Mouse (Mus musculus): ENCODE data around the gene Wdfy4. TPM values are rescaled to one million over a fixed set of nuclear protein-coding genes. Genes with fewer than 3 reads are reported as not detected.

Wdfy4 gene
- polyA plus RNA-seq (2014; fragmentation: Nextera tagmentation; extraction: Ambion mirVana) = 0.04 and 0.11 TPM in 2 replicates

- Histone ChIP-seq H3K9ac (ENCODE audit: low read depth, low read length) (no peak within 1 kb of the TSS), H3K4me1 (replicated peaks; ENCODE audit: control insufficient read depth, insufficient read depth, low read length) (no peaks in the 10 kb centered on the region), H3K4me2 (replicated peaks; ENCODE audit: low read depth, low read length) (no peak within 1 kb of the TSS), H3K9me3 (ENCODE audit: control insufficient read depth, low read length) (no peaks in the 10 kb centered on the region), H3K27ac (ENCODE audit: low read depth, low read length) (no peak within 1 kb of the TSS), H3K27me3 (ENCODE audit: control insufficient read depth, insufficient read depth, low read length) (no peaks in the 10 kb centered on the region), H3K4me3 (ENCODE audit: low read depth, low read length) (no peak within 1 kb of the TSS), H3K36me3 (ENCODE audit: control insufficient read depth, insufficient read depth, low read length) (no peaks in the 10 kb centered on the region)
- DNase-seq (ENCODE audit: low spot score) (no peak), ATAC-seq (ENCODE audit: low FRiP score) (no peak)
- 88% methylated on average over 11 of the region's 11 CpGs for WGBS
Observed at GRCm38 (mm10) chr14:33185068-33185800, at the start of gene Wdfy4. TSS of gene Wdfy4 (minus strand) at chr14:33185508.

DNA sequence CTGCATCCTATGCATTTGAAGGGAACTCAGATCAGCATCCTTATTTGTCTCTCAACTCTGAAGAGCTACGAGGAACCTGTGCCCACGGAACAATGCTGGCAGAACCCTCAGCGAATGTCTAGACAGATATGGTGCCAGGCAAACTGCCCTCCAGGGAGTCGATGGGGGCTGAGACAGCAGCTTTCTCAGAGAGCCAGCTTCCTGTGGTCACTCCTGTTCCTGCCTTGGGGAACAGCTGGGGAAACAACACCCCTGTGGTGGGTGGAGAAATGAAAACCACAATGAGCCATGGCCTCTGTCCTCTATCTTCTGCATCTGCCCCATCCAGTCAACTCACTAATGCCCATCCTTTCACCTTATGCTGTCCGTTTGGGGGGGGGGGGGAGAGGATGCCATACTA, 46.7 kb upstream of the Wdfy4 start:
- Histone ChIP-seq H3K4me2 (replicated peaks; ENCODE audit: low read depth, low read length) (no peak overlapping the region), H3K36me3 (ENCODE audit: control insufficient read depth, insufficient read depth, low read length) (no peaks in the 10 kb centered on the region), H3K9me3 (ENCODE audit: control insufficient read depth, low read length) (no peaks in the 10 kb centered on the region), H3K9ac (ENCODE audit: low read depth, low read length) (no peak overlapping the region), H3K4me1 (replicated peaks; ENCODE audit: control insufficient read depth, insufficient read depth, low read length) (no peaks in the 10 kb centered on the region), H3K27ac (ENCODE audit: low read depth, low read length) (no peak overlapping the region), H3K4me3 (ENCODE audit: low read depth, low read length) (no peak overlapping the region), H3K27me3 (ENCODE audit: control insufficient read depth, insufficient read depth, low read length) (no peaks in the 10 kb centered on the region)
- DNase-seq (ENCODE audit: low spot score) (no peak), ATAC-seq (ENCODE audit: low FRiP score) (no peak)
- WGBS = 74% methylated on average over 5 of the region's 5 CpGs

DNA sequence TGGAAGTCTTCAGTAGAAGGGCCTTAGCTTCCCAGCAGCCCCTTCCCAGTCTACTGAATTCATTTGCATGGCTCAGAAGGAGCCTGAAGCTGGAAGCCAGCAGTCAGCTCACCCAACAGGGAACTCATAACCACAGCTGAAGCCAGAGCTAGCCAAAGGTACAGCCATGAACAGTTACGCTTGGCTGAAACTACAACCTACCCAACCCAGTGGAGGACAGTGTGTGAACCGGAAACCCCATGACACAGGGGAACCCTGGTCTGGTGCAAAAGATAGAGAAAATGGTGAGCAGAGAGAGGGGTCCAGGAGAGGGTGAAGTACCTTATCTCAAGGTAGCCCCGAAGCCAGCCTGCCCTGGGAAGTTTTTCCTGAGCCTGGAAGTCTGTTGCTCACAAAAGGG, 46.0 kb upstream of the Wdfy4 start:
- H3K4me2 ChIP-seq (replicated peaks; ENCODE audit: low read depth, low read length) = no peak overlapping the region
- no peak overlapping the region for H3K27ac ChIP-seq (ENCODE audit: low read depth, low read length)
- H3K9ac ChIP-seq (ENCODE audit: low read depth, low read length) = no peak overlapping the region
- H3K9me3 ChIP-seq (ENCODE audit: control insufficient read depth, low read length) = no peaks in the 10 kb centered on the region
- H3K36me3 ChIP-seq (ENCODE audit: control insufficient read depth, insufficient read depth, low read length) = no peaks in the 10 kb centered on the region
- no peak overlapping the region for H3K4me3 ChIP-seq (ENCODE audit: low read depth, low read length)
- H3K4me1 ChIP-seq (replicated peaks; ENCODE audit: control insufficient read depth, insufficient read depth, low read length) = no peaks in the 10 kb centered on the region
- no peaks in the 10 kb centered on the region for H3K27me3 ChIP-seq (ENCODE audit: control insufficient read depth, insufficient read depth, low read length)
- WGBS = 89% methylated on average over 3 of the region's 3 CpGs
- DNase-seq (ENCODE audit: low spot score) (no peak), ATAC-seq (ENCODE audit: low FRiP score) (no peak)

DNA sequence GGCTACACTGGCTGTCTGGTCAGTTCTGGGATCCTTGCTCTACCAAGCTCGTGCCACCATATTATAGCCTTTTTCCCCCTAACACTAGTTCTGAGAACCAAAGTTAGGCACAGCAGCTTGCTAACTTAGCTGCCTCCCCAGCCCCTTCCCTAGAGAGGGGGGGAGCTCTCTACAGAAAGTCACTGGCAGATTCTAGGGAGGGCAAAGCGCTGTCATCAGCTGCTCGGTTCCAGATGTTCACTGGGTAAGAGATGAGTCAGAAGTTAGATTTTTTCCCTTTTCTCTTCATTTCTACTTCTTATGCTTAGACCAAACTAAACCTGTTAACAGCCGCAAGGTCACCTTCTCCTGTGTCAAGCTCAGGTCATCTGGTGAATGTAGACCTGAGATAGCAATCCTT, 45.4 kb upstream of the Wdfy4 start:
- H3K27me3 ChIP-seq (ENCODE audit: control insufficient read depth, insufficient read depth, low read length) = no peaks in the 10 kb centered on the region
- no peak for ATAC-seq (ENCODE audit: low FRiP score)
- no peak overlapping the region for H3K27ac ChIP-seq (ENCODE audit: low read depth, low read length)
- H3K36me3 ChIP-seq (ENCODE audit: control insufficient read depth, insufficient read depth, low read length) = no peaks in the 10 kb centered on the region
- no peak overlapping the region for H3K4me3 ChIP-seq (ENCODE audit: low read depth, low read length)
- 80% methylated on average over 4 of the region's 4 CpGs for WGBS
- H3K9ac ChIP-seq (ENCODE audit: low read depth, low read length) = no peak overlapping the region
- no peaks in the 10 kb centered on the region for H3K9me3 ChIP-seq (ENCODE audit: control insufficient read depth, low read length)
- no peaks in the 10 kb centered on the region for H3K4me1 ChIP-seq (replicated peaks; ENCODE audit: control insufficient read depth, insufficient read depth, low read length)
- DNase-seq (ENCODE audit: low spot score) = no peak
- H3K4me2 ChIP-seq (replicated peaks; ENCODE audit: low read depth, low read length) = no peak overlapping the region

- H3K27ac ChIP-seq (ENCODE audit: low read depth, low read length) = no peak overlapping the region
- H3K36me3 ChIP-seq (ENCODE audit: control insufficient read depth, insufficient read depth, low read length) = no peaks in the 10 kb centered on the region
- no peak for ATAC-seq (ENCODE audit: low FRiP score)
- no peak for DNase-seq (ENCODE audit: low spot score)
- no peaks in the 10 kb centered on the region for H3K9me3 ChIP-seq (ENCODE audit: control insufficient read depth, low read length)
- H3K4me2 ChIP-seq (replicated peaks; ENCODE audit: low read depth, low read length) = no peak overlapping the region
- no peaks in the 10 kb centered on the region for H3K4me1 ChIP-seq (replicated peaks; ENCODE audit: control insufficient read depth, insufficient read depth, low read length)
- no peak overlapping the region for H3K4me3 ChIP-seq (ENCODE audit: low read depth, low read length)
- no peak overlapping the region for H3K9ac ChIP-seq (ENCODE audit: low read depth, low read length)
- no peaks in the 10 kb centered on the region for H3K27me3 ChIP-seq (ENCODE audit: control insufficient read depth, insufficient read depth, low read length)
- 95% methylated on average over 4 of the region's 4 CpGs for WGBS
Observed at GRCm38 (mm10) chr14:33225235-33225634, 39.9 kb upstream of the Wdfy4 start.

GRCm38 (mm10) chr14:33216343-33217208, 31.3 kb upstream of the Wdfy4 start:
- DNase-seq (ENCODE audit: low spot score) (no peak), ATAC-seq (ENCODE audit: low FRiP score) (no peak)
- WGBS = 87% methylated on average over 19 of the region's 19 CpGs
- Histone ChIP-seq H3K4me1 (replicated peaks; ENCODE audit: control insufficient read depth, insufficient read depth, low read length) (no peaks in the 10 kb centered on the region), H3K36me3 (ENCODE audit: control insufficient read depth, insufficient read depth, low read length) (no peaks in the 10 kb centered on the region), H3K4me3 (ENCODE audit: low read depth, low read length) (no peak overlapping the region), H3K9me3 (ENCODE audit: control insufficient read depth, low read length) (no peaks in the 10 kb centered on the region), H3K27me3 (ENCODE audit: control insufficient read depth, insufficient read depth, low read length) (no peaks in the 10 kb centered on the region), H3K27ac (ENCODE audit: low read depth, low read length) (no peak overlapping the region), H3K9ac (ENCODE audit: low read depth, low read length) (no peak overlapping the region), H3K4me2 (replicated peaks; ENCODE audit: low read depth, low read length) (no peak overlapping the region)

DNA sequence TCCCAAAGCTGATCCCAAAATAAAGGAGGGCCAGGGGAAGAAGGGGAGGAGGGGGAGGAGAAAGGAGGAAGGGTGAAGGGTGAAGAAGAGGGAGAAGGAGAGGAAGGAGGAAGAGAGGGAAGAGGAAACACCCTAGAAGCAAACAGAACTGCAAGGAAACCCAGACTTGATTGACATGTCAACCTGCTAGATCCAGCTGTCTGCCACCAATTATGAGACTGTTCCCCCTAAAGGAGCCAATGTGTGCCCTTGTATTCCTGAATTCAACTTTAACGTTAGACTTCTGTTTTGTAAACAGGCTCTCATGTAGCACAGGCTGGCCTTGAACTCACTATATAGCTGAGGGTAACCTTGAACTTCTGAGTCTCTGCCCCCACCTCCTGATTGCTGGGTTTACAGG, 29.9 kb upstream of the Wdfy4 start:
- H3K9me3 ChIP-seq (ENCODE audit: control insufficient read depth, low read length) = no peaks in the 10 kb centered on the region
- no peaks in the 10 kb centered on the region for H3K36me3 ChIP-seq (ENCODE audit: control insufficient read depth, insufficient read depth, low read length)
- no peak overlapping the region for H3K9ac ChIP-seq (ENCODE audit: low read depth, low read length)
- no peaks in the 10 kb centered on the region for H3K27me3 ChIP-seq (ENCODE audit: control insufficient read depth, insufficient read depth, low read length)
- H3K27ac ChIP-seq (ENCODE audit: low read depth, low read length) = no peak overlapping the region
- ATAC-seq (ENCODE audit: low FRiP score) (no peak), DNase-seq (ENCODE audit: low spot score) (no peak)
- no peak overlapping the region for H3K4me3 ChIP-seq (ENCODE audit: low read depth, low read length)
- whole genome bisulfite sequencing = 74% methylated on average over 1 of the region's 1 CpGs
- H3K4me2 ChIP-seq (replicated peaks; ENCODE audit: low read depth, low read length) = no peak overlapping the region
- H3K4me1 ChIP-seq (replicated peaks; ENCODE audit: control insufficient read depth, insufficient read depth, low read length) = no peaks in the 10 kb centered on the region

DNA sequence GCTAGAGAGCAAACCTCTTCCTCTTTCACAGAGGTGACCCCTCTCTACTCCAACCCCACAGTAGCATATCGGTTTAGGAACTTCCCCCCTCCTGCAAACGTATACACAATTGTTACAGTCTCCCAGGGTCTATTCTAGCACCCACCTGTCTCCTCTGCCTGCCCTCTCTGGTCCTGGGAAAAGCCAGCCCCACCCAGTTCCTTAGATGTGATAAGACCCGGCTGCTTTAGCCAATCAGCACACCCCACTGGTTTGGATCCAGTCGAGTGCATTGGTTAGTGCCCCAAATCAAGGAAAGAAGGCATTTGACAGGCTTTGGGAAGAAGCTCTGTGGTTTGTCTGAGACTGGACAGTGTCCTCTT, 29.4 kb upstream of the Wdfy4 start:
- no peak for DNase-seq (ENCODE audit: low spot score)
- Histone ChIP-seq H3K4me3 (ENCODE audit: low read depth, low read length) (no peak overlapping the region), H3K4me2 (replicated peaks; ENCODE audit: low read depth, low read length) (no peak overlapping the region), H3K36me3 (ENCODE audit: control insufficient read depth, insufficient read depth, low read length) (no peaks in the 10 kb centered on the region), H3K9ac (ENCODE audit: low read depth, low read length) (no peak overlapping the region), H3K27me3 (ENCODE audit: control insufficient read depth, insufficient read depth, low read length) (no peaks in the 10 kb centered on the region), H3K4me1 (replicated peaks; ENCODE audit: control insufficient read depth, insufficient read depth, low read length) (no peaks in the 10 kb centered on the region), H3K9me3 (ENCODE audit: control insufficient read depth, low read length) (no peaks in the 10 kb centered on the region), H3K27ac (ENCODE audit: low read depth, low read length) (no peak overlapping the region)
- 29% methylated on average over 4 of the region's 4 CpGs for WGBS
- ATAC-seq (ENCODE audit: low FRiP score) = no peak

Data from hindbrain, embryonic 11.5 days (tissue).